Mouse (Mus musculus) heart, embryonic 15.5 days (tissue): Measurements from ENCODE around the gene Itgb2l. TPM values are rescaled to one million over a fixed set of nuclear protein-coding genes. Genes with fewer than 3 reads are reported as not detected.

Source experiments
- ATAC-seq: fragments of 200-750 bp; cut with Nextera tagmentation; replicated peaks from 2 replicates; pipeline ENCODE4 v1.8.0; 2017; ENCODE audit warnings: low read depth, moderate TSS enrichment; ENCODE audit not compliant: insufficient number of reproducible peaks, insufficient read depth, low FRiP score
- H3K27ac ChIP-seq: fragments of 300-500 bp; sonication (generic); 2 replicates; pipeline ENCODE4 v1.5.1; 2015; ENCODE audit warnings: mild to moderate bottlenecking, inconsistent platforms
- H3K27me3 ChIP-seq: fragments of 300-500 bp; sonication (generic); 2 replicates; pipeline ENCODE4 v1.6.1; 2015; ENCODE audit warnings: inconsistent platforms
- H3K36me3 ChIP-seq: fragments of 300-500 bp; sonication (generic); 2 replicates; pipeline ENCODE4 v1.6.1; 2015; ENCODE audit warnings: mild to moderate bottlenecking, inconsistent platforms
- H3K4me1 ChIP-seq: fragments of 300-500 bp; sonication (generic); replicated peaks from 2 replicates; pipeline ENCODE4 v1.6.1; 2015; ENCODE audit warnings: inconsistent platforms
- H3K4me2 ChIP-seq: fragments of 300-500 bp; sonication (generic); 2 replicates; pipeline ENCODE4 v1.6.1; 2015; ENCODE audit warnings: inconsistent platforms, mild to moderate bottlenecking, moderate library complexity
- H3K4me3 ChIP-seq: fragments of 300-500 bp; sonication (generic); 2 replicates; pipeline ENCODE4 v1.5.1; 2015; ENCODE audit warnings: mild to moderate bottlenecking, inconsistent platforms
- H3K9ac ChIP-seq: fragments of 300-500 bp; sonication (generic); 2 replicates; pipeline ENCODE4 v1.6.1; 2015; ENCODE audit warnings: mild to moderate bottlenecking, inconsistent platforms
- H3K9me3 ChIP-seq: fragments of 300-500 bp; sonication (generic); replicated peaks from 2 replicates; pipeline ENCODE4 v1.6.1; 2016; ENCODE audit warnings: inconsistent platforms
- WGBS: fragments of 180-500 bp; shearing (Covaris S2); methylation state at CpG from one replicate; pipeline ENCODE4 v1.1.7; 2015; ENCODE audit warnings: mixed read lengths; 5-methylcytosine and 5-hydroxymethylcytosine counted together
- polyA plus RNA-seq: library from polyadenylated mRNA; unstranded; fragments of >200 nt; fragmentation: Nextera tagmentation; extraction: Ambion mirVana; gene quantifications from 2 replicates; pipeline ENCODE4 v1.2.1, GENCODE M21; 2015

Gene Itgb2l
- polyA plus RNA-seq, 1 experiment from 2014 or later: not detected

- Histone ChIP-seq H3K9ac (no peak overlapping the region), H3K36me3 (no peaks in the 10 kb centered on the region), H3K4me3 (no peak overlapping the region), H3K9me3 (no peaks in the 10 kb centered on the region), H3K4me2 (no peak overlapping the region), H3K27ac (no peak overlapping the region), H3K4me1 (no peaks in the 10 kb centered on the region), H3K27me3 (no peaks in the 10 kb centered on the region)
- no peak for ATAC-seq
- 73% methylated on average over 7 of the region's 7 CpGs for WGBS
Observed at GRCm38 (mm10) chr16:96426671-96427070, 16.7 kb downstream of the Itgb2l start.

- Histone ChIP-seq H3K27ac (no peak overlapping the region), H3K36me3 (no peaks in the 10 kb centered on the region), H3K9me3 (no peaks in the 10 kb centered on the region), H3K4me2 (no peak overlapping the region), H3K4me3 (no peak overlapping the region), H3K27me3 (no peaks in the 10 kb centered on the region), H3K4me1 (no peaks in the 10 kb centered on the region), H3K9ac (no peak overlapping the region)
- ATAC-seq: no peak
- 71% methylated on average over 2 of the region's 2 CpGs for WGBS
Observed at GRCm38 (mm10) chr16:96425044-96425443, 18.4 kb downstream of the Itgb2l start.

GRCm38 (mm10) chr16:96408064-96408465 is 35.4 kb downstream of the Itgb2l start:
- Histone ChIP-seq H3K4me1 (peaks cover 16% of the 10 kb centered on the region), H3K27me3 (no peaks in the 10 kb centered on the region), H3K36me3 (no peaks in the 10 kb centered on the region), H3K9me3 (no peaks in the 10 kb centered on the region), H3K4me2 (no peak overlapping the region), H3K4me3 (no peak overlapping the region), H3K27ac (peak overlapping the region; percentile 61), H3K9ac (no peak overlapping the region)
- 19% methylated on average over 4 of the region's 4 CpGs for WGBS
- ATAC-seq: peak; percentile 78

GRCm38 (mm10) chr16:96406312-96406711 is 37.1 kb downstream of the Itgb2l start:
- no peaks in the 10 kb centered on the region for H3K36me3 ChIP-seq
- ATAC-seq: peak; percentile 68; the same call in 1 of the 2 replicates
- no peaks in the 10 kb centered on the region for H3K27me3 ChIP-seq
- no peak overlapping the region for H3K9ac ChIP-seq
- 28% methylated on average over 4 of the region's 4 CpGs for WGBS
- H3K9me3 ChIP-seq: no peaks in the 10 kb centered on the region
- H3K27ac ChIP-seq: peak overlapping the region; percentile 73
- H3K4me3 ChIP-seq: no peak overlapping the region
- H3K4me2 ChIP-seq: no peak overlapping the region
- H3K4me1 ChIP-seq: peaks cover 20% of the 10 kb centered on the region

- ATAC-seq: no peak
- Histone ChIP-seq H3K4me1 (peaks cover 19% of the 10 kb centered on the region), H3K4me3 (no peak overlapping the region), H3K27ac (peak overlapping the region; percentile 26), H3K36me3 (no peaks in the 10 kb centered on the region), H3K27me3 (no peaks in the 10 kb centered on the region), H3K4me2 (no peak overlapping the region; the same call in 1 of the 2 replicates), H3K9me3 (no peaks in the 10 kb centered on the region), H3K9ac (no peak overlapping the region)
- WGBS: 58% methylated on average over 6 of the region's 6 CpGs
Observed at GRCm38 (mm10) chr16:96402294-96402693, 41.1 kb downstream of the Itgb2l start.

GRCm38 (mm10) chr16:96400046-96400445 is 43.4 kb downstream of the Itgb2l start:
- Histone ChIP-seq H3K4me1 (peaks cover 10% of the 10 kb centered on the region), H3K4me2 (no peak overlapping the region), H3K4me3 (no peak overlapping the region), H3K27ac (no peak overlapping the region), H3K36me3 (no peaks in the 10 kb centered on the region), H3K27me3 (no peaks in the 10 kb centered on the region), H3K9ac (no peak overlapping the region), H3K9me3 (no peaks in the 10 kb centered on the region)
- ATAC-seq: no peak
- 65% methylated on average over 4 of the region's 4 CpGs for WGBS

- H3K27me3 ChIP-seq: no peaks in the 10 kb centered on the region
- H3K27ac ChIP-seq: no peak overlapping the region
- peaks cover 10% of the 10 kb centered on the region for H3K4me1 ChIP-seq
- H3K4me3 ChIP-seq: no peak overlapping the region
- H3K36me3 ChIP-seq: no peaks in the 10 kb centered on the region
- H3K9me3 ChIP-seq: no peaks in the 10 kb centered on the region
- WGBS: 75% methylated on average over 3 of the region's 3 CpGs
- no peak overlapping the region for H3K9ac ChIP-seq
- H3K4me2 ChIP-seq: no peak overlapping the region
- no peak for ATAC-seq
Observed at GRCm38 (mm10) chr16:96398806-96399205, 44.6 kb downstream of the Itgb2l start.

GRCm38 (mm10) chr16:96396013-96396650 is 47.3 kb downstream of the Itgb2l start:
- no peaks in the 10 kb centered on the region for H3K27me3 ChIP-seq
- H3K4me1 ChIP-seq: peaks cover 6% of the 10 kb centered on the region; the same call in 1 of the 2 replicates
- H3K36me3 ChIP-seq: no peaks in the 10 kb centered on the region
- H3K9me3 ChIP-seq: no peaks in the 10 kb centered on the region
- H3K4me2 ChIP-seq: no peak overlapping the region
- H3K4me3 ChIP-seq: no peak overlapping the region
- WGBS: 74% methylated on average over 9 of the region's 9 CpGs
- H3K9ac ChIP-seq: no peak overlapping the region
- H3K27ac ChIP-seq: no peak overlapping the region
- ATAC-seq: no peak

- H3K27ac ChIP-seq: no peak overlapping the region
- H3K4me3 ChIP-seq: no peak overlapping the region
- no peak overlapping the region for H3K9ac ChIP-seq
- WGBS: 65% methylated on average over 4 of the region's 4 CpGs
- H3K27me3 ChIP-seq: no peaks in the 10 kb centered on the region
- H3K4me2 ChIP-seq: no peak overlapping the region
- no peaks in the 10 kb centered on the region for H3K9me3 ChIP-seq
- H3K4me1 ChIP-seq: peaks cover 6% of the 10 kb centered on the region; the same call in 1 of the 2 replicates
- no peaks in the 10 kb centered on the region for H3K36me3 ChIP-seq
- ATAC-seq: no peak
Observed at GRCm38 (mm10) chr16:96395516-96395915, 47.9 kb downstream of the Itgb2l start.

- no peaks in the 10 kb centered on the region for H3K27me3 ChIP-seq
- no peak overlapping the region for H3K4me3 ChIP-seq
- H3K9me3 ChIP-seq: no peaks in the 10 kb centered on the region
- H3K9ac ChIP-seq: no peak overlapping the region
- no peak for ATAC-seq
- H3K36me3 ChIP-seq: no peaks in the 10 kb centered on the region
- no peaks in the 10 kb centered on the region for H3K4me1 ChIP-seq
- H3K4me2 ChIP-seq: no peak overlapping the region
- no peak overlapping the region for H3K27ac ChIP-seq
Observed at GRCm38 (mm10) chr16:96391070-96391469, 52.3 kb downstream of the Itgb2l start.

GRCm38 (mm10) chr16:96388481-96388880 is 54.9 kb downstream of the Itgb2l start:
- Histone ChIP-seq H3K4me2 (no peak overlapping the region), H3K27ac (no peak overlapping the region), H3K4me3 (no peak overlapping the region), H3K4me1 (no peaks in the 10 kb centered on the region), H3K9ac (no peak overlapping the region), H3K9me3 (no peaks in the 10 kb centered on the region), H3K36me3 (no peaks in the 10 kb centered on the region), H3K27me3 (no peaks in the 10 kb centered on the region)
- no peak for ATAC-seq
- 71% methylated on average over 5 of the region's 5 CpGs for WGBS

- H3K4me3 ChIP-seq: no peak overlapping the region
- 75% methylated on average over 6 of the region's 6 CpGs for WGBS
- no peak for ATAC-seq
- H3K4me1 ChIP-seq: no peaks in the 10 kb centered on the region
- H3K27me3 ChIP-seq: no peaks in the 10 kb centered on the region
- H3K9ac ChIP-seq: no peak overlapping the region
- H3K36me3 ChIP-seq: no peaks in the 10 kb centered on the region
- H3K4me2 ChIP-seq: no peak overlapping the region
- no peak overlapping the region for H3K27ac ChIP-seq
- H3K9me3 ChIP-seq: no peaks in the 10 kb centered on the region
Observed at GRCm38 (mm10) chr16:96387685-96388371, 55.6 kb downstream of the Itgb2l start.
